Mouse (Mus musculus) MEL-GATA-1-ER (cell line): ENCODE measurements around the gene Gm13279.
"Not testable (repeated sequence)": the region's sequence is repeated elsewhere in the genome, so short reads cannot be mapped to it uniquely, and the experiment has no call there.

Source experiments
- DNase-seq: peaks from one replicate; pipeline ENCODE4 v3.0.0-alpha.2; 2012; ENCODE audit warnings: low read depth; ENCODE audit errors: extremely low read depth

Gene Gm13279

DNA sequence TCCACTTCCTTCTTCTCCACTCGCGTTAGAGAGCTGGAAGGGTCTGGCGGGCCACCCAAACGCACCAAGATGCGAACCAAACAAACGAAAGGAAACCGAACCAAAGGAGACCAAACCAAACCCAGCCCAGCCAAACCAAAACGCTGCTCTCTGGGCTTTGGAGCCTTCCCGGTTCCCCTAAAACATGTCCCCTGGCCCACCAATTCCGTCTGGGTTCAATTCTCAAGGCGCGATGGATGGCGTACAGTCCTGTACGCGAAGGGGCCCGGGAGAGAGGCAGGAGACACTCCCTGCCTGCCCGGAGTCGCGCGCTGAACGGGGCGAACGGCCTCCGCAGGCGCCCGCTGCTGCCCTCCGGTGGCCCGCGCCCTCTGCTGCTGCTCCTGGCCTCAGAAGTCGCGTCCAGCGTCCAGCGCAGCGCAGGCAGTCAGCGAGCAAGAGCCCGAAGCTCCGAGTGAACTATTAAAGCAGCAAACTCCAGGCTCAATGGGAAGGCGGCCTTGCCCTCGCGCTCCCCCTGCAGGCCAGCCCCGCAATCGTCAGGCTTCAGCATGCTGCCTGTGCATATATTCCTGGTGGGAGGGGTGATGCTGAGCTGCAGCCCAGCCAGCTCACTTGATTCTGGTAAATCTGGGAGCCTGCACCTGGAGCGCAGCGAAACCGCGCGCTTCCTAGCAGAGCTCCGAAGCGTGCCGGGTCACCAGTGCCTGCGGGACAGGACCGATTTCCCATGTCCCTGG is 3.1 kb upstream of the Gm13279 start, which contains the start of gene Gm13275:
Gm13275 (plus strand) TSS at position 552 of the 740 bp plus-strand sequence.
- not testable (repeated sequence) for DNase-seq

DNA sequence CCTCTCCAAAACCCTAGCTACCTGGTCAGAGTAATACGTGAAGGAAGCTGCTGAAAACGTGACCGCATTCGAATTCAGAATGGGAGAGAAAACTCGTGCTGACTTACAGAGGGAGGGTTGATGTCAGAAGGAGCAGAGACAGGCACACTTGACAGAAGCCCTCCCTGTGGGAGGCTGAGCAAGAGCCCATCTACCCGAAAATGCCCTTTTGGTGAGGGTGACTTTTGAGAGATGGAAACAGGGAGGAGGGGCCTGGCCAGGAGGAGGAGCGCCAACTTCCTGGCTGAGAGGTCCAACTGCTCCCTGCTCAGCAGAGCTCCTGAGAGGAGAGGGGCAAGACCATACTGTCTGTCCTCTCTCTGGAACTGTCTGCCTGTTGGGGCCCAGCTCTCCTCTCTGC is 2.2 kb downstream of the Gm13279 start, which contains the start of gene Gm13285:
Gm13285 (plus strand) TSS at position 301 of the 400 bp plus-strand sequence.
- DNase-seq = not testable (repeated sequence)

GRCm38 (mm10) chr4:88802954-88803353 is 5.8 kb downstream of the Gm13279 start, which contains the start of gene Gm13287:
Gene Gm13287 (plus strand): TSS chr4:88803254.
- DNase-seq = not testable (repeated sequence)

GRCm38 (mm10) chr4:88805231-88805630 is 8.0 kb downstream of the Gm13279 start, which contains the start of gene Gm13288:
Gene Gm13288 (plus strand): TSS chr4:88805531.
- DNase-seq = not testable (repeated sequence)

DNA sequence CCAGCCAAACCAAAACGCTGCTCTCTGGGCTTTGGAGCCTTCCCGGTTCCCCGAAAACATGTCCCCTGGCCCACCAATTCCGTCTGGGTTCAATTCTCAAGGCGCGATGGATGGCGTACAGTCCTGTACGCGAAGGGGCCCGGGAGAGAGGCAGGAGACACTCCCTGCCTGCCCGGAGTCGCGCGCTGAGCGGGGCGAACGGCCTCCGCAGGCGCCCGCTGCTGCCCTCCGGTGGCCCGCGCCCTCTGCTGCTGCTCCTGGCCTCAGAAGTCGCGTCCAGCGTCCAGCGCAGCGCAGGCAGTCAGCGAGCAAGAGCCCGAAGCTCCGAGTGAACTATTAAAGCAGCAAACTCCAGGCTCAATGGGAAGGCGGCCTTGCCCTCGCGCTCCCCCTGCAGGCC is 8.6 kb downstream of the Gm13279 start:
- not testable (repeated sequence) for DNase-seq

GRCm38 (mm10) chr4:88815928-88816327 is 18.7 kb downstream of the Gm13279 start, which contains the start of gene Ifna7:
Gene Ifna7 (plus strand): TSS chr4:88816228.
- no peak for DNase-seq

- no peak for DNase-seq
These were observed 22.5 kb downstream of the Gm13279 start, which contains the start of gene Ifna11 for GRCm38 (mm10) chr4:88819659-88820058. Gene Ifna11 (plus strand): TSS chr4:88819959.

DNA sequence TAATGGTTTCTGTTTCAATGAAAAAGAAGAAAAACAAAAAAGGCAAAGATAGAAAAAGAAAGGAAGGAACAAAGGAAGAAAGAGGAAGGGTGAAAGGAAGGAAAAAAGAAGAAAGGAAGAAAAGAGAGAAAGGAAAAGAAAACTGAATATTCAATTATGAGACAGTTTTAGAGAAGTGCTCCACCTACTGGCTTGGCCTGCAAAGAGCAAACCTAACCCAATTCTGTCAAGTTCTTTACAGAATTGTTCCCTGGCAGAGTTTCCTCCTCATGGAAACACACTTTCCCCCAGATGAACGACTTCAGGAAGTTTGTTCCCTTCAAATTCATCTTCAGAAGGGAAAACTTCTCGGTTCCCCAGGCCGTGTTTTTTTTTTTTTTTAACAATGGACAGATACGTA is 25.8 kb downstream of the Gm13279 start:
- DNase-seq = no peak

- DNase-seq = not testable (repeated sequence)
These were observed 29.9 kb downstream of the Gm13279 start, which contains the start of gene Ifna6 for GRCm38 (mm10) chr4:88827116-88827515. Gene Ifna6 (plus strand): TSS chr4:88827416.

DNA sequence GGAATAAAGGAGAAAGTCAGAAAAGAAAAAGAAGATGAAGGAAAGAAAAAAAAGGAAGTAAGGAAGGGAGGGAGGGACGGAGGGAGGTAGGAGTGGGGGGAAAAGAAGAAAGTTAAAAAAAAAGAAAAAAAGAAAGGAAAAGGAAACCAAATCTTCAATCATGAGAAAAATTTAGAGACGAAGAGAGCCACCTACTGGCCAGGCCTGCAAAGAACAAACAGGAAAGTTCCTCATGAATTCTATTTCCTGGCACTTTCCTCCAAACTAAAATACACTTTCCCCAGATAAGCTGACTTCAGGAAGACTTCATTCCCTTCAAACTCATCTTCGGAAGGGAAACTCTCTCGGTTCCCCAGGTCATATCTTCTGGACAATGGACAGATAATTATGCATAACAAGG is 33.3 kb downstream of the Gm13279 start:
- DNase-seq = no peak

- not testable (repeated sequence) for DNase-seq
These were observed 38.0 kb downstream of the Gm13279 start, which contains the start of gene Ifna5 for GRCm38 (mm10) chr4:88835225-88835624. Gene Ifna5 (plus strand): TSS chr4:88835525.

GRCm38 (mm10) chr4:88838828-88839227 is 41.6 kb downstream of the Gm13279 start:
- no peak for DNase-seq

- no peak for DNase-seq
These were observed 42.9 kb downstream of the Gm13279 start for GRCm38 (mm10) chr4:88840058-88840457.

GRCm38 (mm10) chr4:88841438-88841911 is 44.3 kb downstream of the Gm13279 start, which contains the start of gene Ifna4:
Gene Ifna4 (plus strand): TSS chr4:88841861.
- no peak for DNase-seq

DNA sequence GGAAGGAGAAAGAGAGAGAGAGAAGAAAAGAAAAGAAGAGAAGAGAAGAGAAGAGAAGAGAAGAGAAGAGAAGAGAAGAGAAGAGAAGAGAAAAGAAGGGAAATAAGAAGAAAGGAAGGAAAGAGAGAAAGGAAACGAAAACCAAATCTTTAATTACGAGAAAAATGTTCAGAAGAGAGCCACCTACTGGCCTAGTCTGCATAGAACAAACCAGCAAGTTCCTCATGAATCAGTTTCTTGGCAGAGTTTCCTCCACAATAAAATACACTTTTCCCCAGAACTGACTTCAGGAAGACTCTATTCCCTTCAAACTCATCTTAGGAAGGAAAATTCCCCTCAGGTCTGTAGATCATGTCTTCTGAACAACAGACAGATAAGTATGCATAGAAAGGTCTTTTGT is 48.1 kb downstream of the Gm13279 start:
- DNase-seq = no peak
